Mouse (Mus musculus): ENCODE data around the gene Polr2e. TPM values are rescaled to one million over a fixed set of nuclear protein-coding genes. Genes with fewer than 3 reads are reported as not detected.
A peak's percentile ranks its signal among the peaks of the same experiment; 100 is the strongest.
"Not testable (repeated sequence)": the region's sequence is repeated elsewhere in the genome, so short reads cannot be mapped to it uniquely, and the experiment has no call there.

The Polr2e gene
- polyA plus RNA-seq, 1 experiment from 2014 or later: 319 TPM

- no peaks in the 10 kb centered on the region for H3K36me3 ChIP-seq
- H3K27me3 ChIP-seq (ENCODE audit: low read depth, poor library complexity, severe bottlenecking): peaks cover 17% of the 10 kb centered on the region
- no peaks in the 10 kb centered on the region for H3K9me3 ChIP-seq (replicated peaks)
- WGBS: 87% methylated on average over 5 of the region's 5 CpGs
- no peak overlapping the region for H3K27ac ChIP-seq
- no peak overlapping the region for H3K4me3 ChIP-seq
- no peak for DNase-seq (ENCODE audit: low spot score)
- peaks cover 33% of the 10 kb centered on the region for H3K4me1 ChIP-seq
Measured at GRCm38 (mm10) chr10:80045766-80046165, 6.2 kb upstream of the Polr2e start.

GRCm38 (mm10) chr10:80045364-80045763, 5.8 kb upstream of the Polr2e start:
- H3K9me3 ChIP-seq (replicated peaks); H3K36me3 ChIP-seq; H3K27ac ChIP-seq; DNase-seq (ENCODE audit: low spot score); H3K4me3 ChIP-seq: not testable (repeated sequence)
- 88% methylated on average over 4 of the region's 4 CpGs for WGBS
- peaks cover 30% of the 10 kb centered on the region for H3K4me1 ChIP-seq
- H3K27me3 ChIP-seq (ENCODE audit: low read depth, poor library complexity, severe bottlenecking): peaks cover 17% of the 10 kb centered on the region

GRCm38 (mm10) chr10:80044087-80044486, 4.5 kb upstream of the Polr2e start:
- no peaks in the 10 kb centered on the region for H3K36me3 ChIP-seq
- no peak overlapping the region for H3K4me3 ChIP-seq
- no peaks in the 10 kb centered on the region for H3K9me3 ChIP-seq (replicated peaks)
- peaks cover 9% of the 10 kb centered on the region for H3K27me3 ChIP-seq (ENCODE audit: low read depth, poor library complexity, severe bottlenecking)
- 49% methylated on average over 4 of the region's 4 CpGs for WGBS
- H3K27ac ChIP-seq: 0 out of 2 replicates have a peak overlapping the region, but pooled peaks have one; percentile 28
- peaks cover 37% of the 10 kb centered on the region for H3K4me1 ChIP-seq
- DNase-seq (ENCODE audit: low spot score): no peak

- not testable (repeated sequence) for H3K9me3 ChIP-seq (replicated peaks); DNase-seq (ENCODE audit: low spot score); H3K27ac ChIP-seq; H3K4me3 ChIP-seq; H3K27me3 ChIP-seq (ENCODE audit: low read depth, poor library complexity, severe bottlenecking)
- peaks cover 24% of the 10 kb centered on the region for H3K4me1 ChIP-seq
- 85% methylated on average over 8 of the region's 8 CpGs for WGBS
- peaks cover 20% of the 10 kb centered on the region for H3K36me3 ChIP-seq
Measured at GRCm38 (mm10) chr10:80041409-80042060, 1.9 kb upstream of the Polr2e start.

GRCm38 (mm10) chr10:80036832-80037231, 2.8 kb downstream of the Polr2e start:
- DNase-seq (ENCODE audit: low spot score): no peak
- 95% methylated on average over 13 of the region's 13 CpGs for WGBS
- Histone ChIP-seq H3K36me3 (peaks cover 48% of the 10 kb centered on the region), H3K27ac (no peak overlapping the region), H3K4me1 (peaks cover 27% of the 10 kb centered on the region), H3K9me3 (replicated peaks) (no peaks in the 10 kb centered on the region), H3K4me3 (peak overlapping the region; percentile 90; the same call in 1 of the 2 replicates), H3K27me3 (ENCODE audit: low read depth, poor library complexity, severe bottlenecking) (no peaks in the 10 kb centered on the region)

GRCm38 (mm10) chr10:80035686-80036085, 3.9 kb downstream of the Polr2e start:
- Histone ChIP-seq H3K4me3 (no peak overlapping the region), H3K36me3 (peaks cover 58% of the 10 kb centered on the region), H3K9me3 (replicated peaks) (no peaks in the 10 kb centered on the region), H3K27ac (peak overlapping the region; percentile 19; the same call in 1 of the 2 replicates), H3K27me3 (ENCODE audit: low read depth, poor library complexity, severe bottlenecking) (no peaks in the 10 kb centered on the region), H3K4me1 (peaks cover 27% of the 10 kb centered on the region)
- 95% methylated on average over 5 of the region's 5 CpGs for WGBS
- no peak for DNase-seq (ENCODE audit: low spot score)

- H3K4me1 ChIP-seq: peaks cover 27% of the 10 kb centered on the region
- no peaks in the 10 kb centered on the region for H3K27me3 ChIP-seq (ENCODE audit: low read depth, poor library complexity, severe bottlenecking)
- H3K9me3 ChIP-seq (replicated peaks): no peaks in the 10 kb centered on the region
- WGBS: 91% methylated on average over 8 of the region's 8 CpGs
- H3K4me3 ChIP-seq: no peak overlapping the region
- peaks cover 64% of the 10 kb centered on the region for H3K36me3 ChIP-seq
- DNase-seq (ENCODE audit: low spot score): no peak
- 0 out of 2 replicates have a peak overlapping the region, but pooled peaks have one; percentile 2 for H3K27ac ChIP-seq
Measured at GRCm38 (mm10) chr10:80035148-80035547, 4.4 kb downstream of the Polr2e start.

- Histone ChIP-seq H3K4me3 (no peak overlapping the region), H3K4me1 (peaks cover 16% of the 10 kb centered on the region), H3K27ac (peak overlapping the region; percentile 25; the same call in 1 of the 2 replicates), H3K27me3 (ENCODE audit: low read depth, poor library complexity, severe bottlenecking) (no peaks in the 10 kb centered on the region), H3K9me3 (replicated peaks) (no peaks in the 10 kb centered on the region), H3K36me3 (peaks cover 77% of the 10 kb centered on the region)
- no peak for DNase-seq (ENCODE audit: low spot score)
- WGBS: 46% methylated on average over 9 of the region's 9 CpGs
Measured at GRCm38 (mm10) chr10:80033511-80034391, 5.8 kb downstream of the Polr2e start.

- DNase-seq (ENCODE audit: low spot score): no peak
- no peaks in the 10 kb centered on the region for H3K27me3 ChIP-seq (ENCODE audit: low read depth, poor library complexity, severe bottlenecking)
- peaks cover 8% of the 10 kb centered on the region for H3K4me1 ChIP-seq
- WGBS: 80% methylated on average over 5 of the region's 5 CpGs
- H3K27ac ChIP-seq: no peak overlapping the region
- H3K36me3 ChIP-seq: peaks cover 79% of the 10 kb centered on the region
- H3K9me3 ChIP-seq (replicated peaks): no peaks in the 10 kb centered on the region
- H3K4me3 ChIP-seq: no peak overlapping the region
Measured at GRCm38 (mm10) chr10:80032799-80033480, 6.7 kb downstream of the Polr2e start.

GRCm38 (mm10) chr10:80030736-80031135, 8.9 kb downstream of the Polr2e start:
- no peak overlapping the region for H3K4me3 ChIP-seq
- H3K36me3 ChIP-seq: peaks cover 79% of the 10 kb centered on the region
- no peak for DNase-seq (ENCODE audit: low spot score)
- 88% methylated on average over 17 of the region's 17 CpGs for WGBS
- no peaks in the 10 kb centered on the region for H3K27me3 ChIP-seq (ENCODE audit: low read depth, poor library complexity, severe bottlenecking)
- no peaks in the 10 kb centered on the region for H3K9me3 ChIP-seq (replicated peaks)
- peaks cover 12% of the 10 kb centered on the region for H3K4me1 ChIP-seq
- H3K27ac ChIP-seq: no peak overlapping the region

GRCm38 (mm10) chr10:80030191-80030590, 9.4 kb downstream of the Polr2e start:
- no peaks in the 10 kb centered on the region for H3K27me3 ChIP-seq (ENCODE audit: low read depth, poor library complexity, severe bottlenecking)
- H3K4me3 ChIP-seq: no peak overlapping the region
- peaks cover 18% of the 10 kb centered on the region for H3K4me1 ChIP-seq
- H3K27ac ChIP-seq: no peak overlapping the region
- peaks cover 77% of the 10 kb centered on the region for H3K36me3 ChIP-seq
- DNase-seq (ENCODE audit: low spot score): no peak
- 94% methylated on average over 9 of the region's 9 CpGs for WGBS
- no peaks in the 10 kb centered on the region for H3K9me3 ChIP-seq (replicated peaks)

- H3K4me1 ChIP-seq: peaks cover 21% of the 10 kb centered on the region
- H3K9me3 ChIP-seq (replicated peaks): no peaks in the 10 kb centered on the region
- no peak overlapping the region for H3K4me3 ChIP-seq
- H3K27ac ChIP-seq: no peak overlapping the region
- no peak for DNase-seq (ENCODE audit: low spot score)
- no peaks in the 10 kb centered on the region for H3K27me3 ChIP-seq (ENCODE audit: low read depth, poor library complexity, severe bottlenecking)
- WGBS: 95% methylated on average over 13 of the region's 13 CpGs
- H3K36me3 ChIP-seq: peaks cover 73% of the 10 kb centered on the region
Measured at GRCm38 (mm10) chr10:80028521-80028846, 11.1 kb downstream of the Polr2e start.

Data from limb, embryonic 10.5 days (tissue).